Mouse (Mus musculus): ENCODE measurements around the gene Aurkb.

- TF ChIP-seq CTCF (IDR thresholded peaks at IDR 0.05; ENCODE audit: low read depth, low read length), result no peak
- no peak for TF ChIP-seq POLR2A (IDR thresholded peaks at IDR 0.05; ENCODE audit: insufficient read depth, low read length)
- no peak for TF ChIP-seq EP300 (IDR thresholded peaks at IDR 0.05; ENCODE audit: insufficient read depth, low read depth, low read length)
Measured at GRCm38 (mm10) chr11:69026562-69026961, 18.9 kb upstream of the Aurkb start.
